Mouse (Mus musculus): ENCODE data around the gene Acsm5. TPM values are rescaled to one million over a fixed set of nuclear protein-coding genes. Genes with fewer than 3 reads are reported as not detected.

Acsm5 gene
- total RNA-seq (2014; fragmentation: Nextera tagmentation) (not detected in 2 replicates), total RNA-seq (2017) (not detected in 2 replicates)

DNA sequence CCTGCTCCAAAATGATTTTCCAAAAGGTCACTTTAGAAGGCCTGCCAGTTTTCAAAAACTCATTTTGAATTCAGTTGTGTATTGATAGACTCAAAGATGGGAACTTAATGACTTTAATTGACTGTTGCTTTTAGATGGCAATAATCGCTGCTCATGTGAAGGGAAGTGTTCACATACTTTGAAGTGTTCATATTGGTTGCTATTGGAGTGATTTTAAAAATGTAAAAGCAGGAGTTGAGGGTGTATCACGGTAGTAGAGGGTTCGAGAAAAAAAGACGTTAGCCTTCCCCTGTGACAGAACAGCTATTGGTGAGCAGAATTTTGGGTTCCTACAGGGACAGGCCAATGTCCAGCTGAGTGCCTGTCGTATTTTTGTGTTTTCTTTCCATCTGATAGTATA is at the start of gene Acsm5:
Gene Acsm5 (plus strand): TSS at position 301 of the 400 bp plus-strand sequence.
- ATAC-seq (replicated peaks; ENCODE audit: low FRiP score, low TSS enrichment, poor library complexity, severe bottlenecking) = no peak

DNA sequence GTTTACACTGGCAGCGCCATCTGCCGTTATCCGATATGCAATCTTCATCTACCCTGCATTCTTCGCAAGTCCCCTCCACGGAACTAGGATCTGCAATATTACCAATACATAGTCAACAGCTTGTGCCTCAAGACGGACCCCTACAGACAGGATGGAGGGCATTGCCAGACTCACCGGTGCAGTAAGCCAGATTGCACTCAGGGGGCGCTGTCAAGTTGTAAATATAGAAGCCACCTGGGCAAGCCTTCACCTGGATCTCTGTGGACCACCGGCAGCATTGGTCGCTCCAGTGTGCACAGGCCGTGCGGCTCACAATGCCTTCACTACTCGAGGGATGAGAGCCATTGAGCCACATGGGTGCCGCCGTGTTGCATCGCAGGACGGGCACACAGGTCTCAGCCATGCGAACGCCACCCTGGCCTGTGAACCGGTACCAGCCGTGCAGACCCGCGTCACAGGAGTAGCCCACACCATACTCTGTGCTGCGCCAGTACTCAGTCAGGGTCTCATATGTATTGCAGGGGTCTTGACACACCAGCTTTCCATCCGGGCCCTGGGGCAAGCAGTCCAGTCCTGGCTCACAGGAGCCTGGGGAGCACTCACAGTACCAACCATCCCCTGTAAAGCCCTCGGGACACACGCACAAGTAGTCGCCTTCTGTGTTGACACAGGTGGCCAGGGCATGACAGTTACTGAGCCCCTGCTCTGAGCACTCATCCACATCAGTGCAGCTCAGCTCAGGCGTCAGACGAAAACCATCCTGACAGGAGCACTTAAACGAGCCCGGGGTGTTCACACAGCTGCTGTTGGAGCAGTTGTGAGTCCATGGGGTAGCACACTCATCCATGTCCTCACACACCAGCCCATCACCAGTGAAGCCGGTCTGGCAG is 42.5 kb upstream of the Acsm5 start:
- no peak for ATAC-seq (replicated peaks; ENCODE audit: low FRiP score, low TSS enrichment, poor library complexity, severe bottlenecking)

DNA sequence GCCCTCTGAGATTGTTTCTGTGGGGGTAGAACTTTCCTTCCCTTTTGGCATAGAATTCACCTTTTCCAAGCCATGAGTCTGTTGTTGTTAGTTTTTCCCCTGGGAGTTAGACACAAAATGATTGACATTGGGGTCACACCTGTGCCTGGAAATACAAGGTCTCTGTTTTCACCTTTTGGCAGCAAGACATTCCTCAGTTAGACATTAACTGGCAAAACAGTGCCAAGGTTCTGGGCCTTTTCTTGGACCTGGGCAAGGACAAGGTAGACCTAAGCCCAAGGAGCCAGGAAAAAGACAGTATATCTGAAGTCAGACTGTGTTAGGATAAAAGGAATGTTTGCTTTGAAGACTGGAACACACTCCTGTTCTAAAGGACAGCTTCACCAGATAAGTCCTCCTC is 40.0 kb upstream of the Acsm5 start, which contains the start of gene Umod:
Gene Umod (minus strand): TSS at position 27 of the 400 bp plus-strand sequence.
- ATAC-seq (replicated peaks; ENCODE audit: low FRiP score, low TSS enrichment, poor library complexity, severe bottlenecking) = no peak

DNA sequence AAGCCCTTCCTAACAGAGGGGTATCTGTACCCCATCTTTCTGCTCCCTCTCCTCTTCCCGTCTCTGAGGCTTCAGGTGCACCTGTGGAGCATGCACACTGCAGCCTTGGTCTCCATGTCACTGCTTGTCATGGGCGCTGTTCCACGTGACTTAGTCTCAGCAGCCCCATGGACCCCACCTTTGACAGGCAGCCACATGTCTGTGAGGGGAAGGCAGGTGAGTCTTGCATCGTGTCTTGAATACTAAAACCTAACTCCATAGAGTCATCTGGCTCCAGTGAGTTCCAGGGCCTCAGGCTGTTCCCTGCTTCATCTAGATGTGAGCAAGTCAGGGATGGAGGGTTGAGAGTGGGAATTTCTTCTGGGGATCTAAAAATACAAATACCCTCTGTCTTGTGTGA is 35.1 kb upstream of the Acsm5 start:
- no peak for ATAC-seq (replicated peaks; ENCODE audit: low FRiP score, low TSS enrichment, poor library complexity, severe bottlenecking)

DNA sequence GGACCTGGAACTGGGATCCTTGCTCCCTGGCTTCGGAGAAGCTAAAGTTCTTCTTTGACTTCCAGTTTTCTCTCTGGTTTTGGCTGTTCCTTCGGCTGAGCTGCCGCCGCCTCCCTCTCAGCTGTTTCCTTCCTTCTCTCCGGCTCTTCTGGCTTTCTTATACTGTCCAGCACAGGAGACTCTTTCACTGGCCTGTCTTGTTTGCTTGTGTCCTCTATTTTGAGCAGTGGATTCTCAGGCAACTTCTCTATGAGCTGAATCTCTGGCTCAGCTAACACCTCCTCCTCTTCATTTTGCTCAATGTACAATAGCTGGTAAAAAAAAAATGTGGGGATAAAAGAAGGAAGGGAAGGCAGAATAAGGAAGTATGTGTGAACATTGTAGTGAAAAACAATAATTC is 32.6 kb upstream of the Acsm5 start:
- no peak for ATAC-seq (replicated peaks; ENCODE audit: low FRiP score, low TSS enrichment, poor library complexity, severe bottlenecking)

DNA sequence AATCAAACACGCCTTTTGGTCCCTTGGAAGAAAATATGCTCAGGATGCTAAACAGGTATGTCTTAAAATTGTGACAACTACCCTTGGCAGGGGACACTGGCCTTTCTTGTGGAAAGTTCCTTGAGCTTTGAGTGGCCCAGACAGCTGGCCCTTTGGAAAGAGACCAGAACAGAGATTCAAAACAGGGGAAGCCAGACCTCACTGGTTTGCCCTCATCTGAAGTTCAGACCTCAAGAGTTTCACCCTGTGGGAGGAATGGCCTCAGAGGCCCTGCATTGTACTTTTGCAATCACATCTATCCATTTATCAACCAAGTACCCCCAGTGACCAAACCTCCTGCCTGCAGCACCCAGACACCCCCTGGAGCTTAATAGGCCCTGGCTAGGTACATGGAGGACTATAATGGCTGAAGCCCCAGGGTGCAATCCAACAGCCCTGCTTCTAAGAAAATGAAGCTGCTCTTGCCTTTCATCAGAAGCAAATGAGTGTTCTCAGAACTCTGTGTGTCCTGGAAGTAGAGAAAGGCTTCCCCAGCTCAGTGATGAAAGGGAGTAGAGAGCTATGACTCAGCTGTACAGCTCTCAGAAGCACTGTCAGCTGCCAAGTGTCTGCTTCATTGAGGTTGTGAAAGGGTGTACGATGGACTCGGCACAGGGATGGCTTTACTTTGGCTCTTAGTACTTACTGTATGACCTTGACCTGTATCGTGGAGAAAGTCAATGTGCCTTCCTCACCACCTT is 29.1 kb upstream of the Acsm5 start:
- no peak for ATAC-seq (replicated peaks; ENCODE audit: low FRiP score, low TSS enrichment, poor library complexity, severe bottlenecking)

DNA sequence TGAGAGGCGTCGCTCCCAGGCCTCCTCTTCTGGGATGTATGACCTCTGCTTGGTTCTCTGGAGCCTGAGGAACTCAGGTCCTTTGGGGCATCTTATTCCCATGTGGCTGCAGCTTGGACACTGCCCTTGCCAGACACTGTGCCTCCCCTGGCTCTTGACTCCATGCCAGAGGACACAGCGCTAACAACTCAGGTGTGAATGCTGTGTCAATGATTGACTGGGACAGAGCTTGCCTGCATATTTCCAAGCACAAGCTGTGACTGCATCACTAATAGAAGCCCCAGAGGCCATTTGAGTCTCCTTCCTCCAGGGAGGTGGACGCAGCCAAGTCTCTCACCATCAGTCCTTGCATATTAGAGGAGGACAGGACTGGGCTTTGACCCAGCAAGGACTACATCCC is 8.1 kb upstream of the Acsm5 start:
- ATAC-seq (replicated peaks; ENCODE audit: low FRiP score, low TSS enrichment, poor library complexity, severe bottlenecking) = no peak

DNA sequence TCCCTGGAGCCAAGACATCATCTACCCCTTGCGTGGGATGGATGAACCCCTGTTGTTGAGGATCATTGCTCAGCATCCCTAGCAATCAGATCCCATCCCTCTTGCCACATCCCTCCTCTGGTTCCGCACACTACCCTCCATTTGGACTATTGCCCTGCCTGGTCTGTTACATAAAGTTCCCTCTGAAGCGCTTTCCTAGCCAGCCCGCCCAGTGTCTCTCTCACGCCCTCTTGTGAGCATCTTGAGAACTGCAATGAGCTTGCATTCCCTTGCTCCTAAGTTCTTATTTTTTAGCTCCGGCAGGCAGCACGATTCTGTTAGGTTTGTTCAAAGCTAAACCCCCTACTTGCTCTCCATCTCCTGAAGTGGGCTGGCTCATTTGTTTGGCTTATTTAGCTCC is 6.2 kb upstream of the Acsm5 start:
- no peak for ATAC-seq (replicated peaks; ENCODE audit: low FRiP score, low TSS enrichment, poor library complexity, severe bottlenecking)

DNA sequence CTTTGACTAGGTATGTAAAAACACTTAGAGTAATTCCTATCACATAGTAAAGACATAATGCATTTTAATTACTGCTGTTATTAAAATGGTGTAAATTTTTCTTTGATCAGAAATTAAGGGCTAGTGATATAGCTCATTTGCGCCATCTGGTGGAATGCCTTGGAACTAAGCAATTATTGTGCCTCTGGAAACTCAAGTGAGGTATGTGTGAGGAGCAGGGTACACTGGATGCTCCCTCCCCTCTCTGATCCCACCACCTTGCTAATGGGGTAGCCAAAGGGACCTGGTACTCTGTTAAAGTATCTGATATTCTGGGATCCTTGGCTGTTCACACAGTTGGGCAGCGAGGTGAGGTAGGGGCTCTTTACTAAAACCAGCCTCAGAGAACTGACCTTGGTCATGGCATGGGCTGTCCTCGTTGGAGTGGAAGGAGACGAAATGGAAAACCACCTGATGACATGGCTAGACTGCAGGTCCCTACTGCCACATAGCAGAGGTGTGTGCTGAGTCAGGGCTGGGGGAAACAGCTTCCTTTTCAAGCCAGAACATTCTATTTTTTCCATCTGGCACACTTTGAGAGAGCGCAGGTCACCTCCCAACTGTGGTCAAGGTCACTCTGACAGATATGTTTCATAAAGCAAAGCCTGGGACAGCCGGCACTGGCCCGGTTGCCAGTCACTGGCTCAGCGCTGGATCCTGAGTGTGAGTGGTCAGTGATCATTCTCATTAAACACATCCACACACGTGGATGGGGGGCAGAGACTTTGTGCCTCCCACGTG is 3.6 kb upstream of the Acsm5 start:
- ATAC-seq (replicated peaks; ENCODE audit: low FRiP score, low TSS enrichment, poor library complexity, severe bottlenecking) = peak; percentile 71

DNA sequence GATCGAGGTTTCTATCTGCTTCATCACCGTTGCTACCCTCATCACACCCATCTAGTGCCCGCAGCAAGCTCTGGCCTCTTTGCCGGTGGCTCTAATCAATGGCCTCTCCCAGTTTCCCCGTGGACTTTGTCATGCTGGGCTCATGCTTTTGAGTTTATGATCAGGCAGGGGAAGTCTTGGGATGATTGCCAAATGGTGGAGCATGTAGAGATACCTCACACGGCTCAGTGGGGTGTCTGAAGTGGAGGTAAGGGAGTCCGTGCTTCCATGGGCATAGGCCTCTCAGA is 3.0 kb upstream of the Acsm5 start:
- ATAC-seq (replicated peaks; ENCODE audit: low FRiP score, low TSS enrichment, poor library complexity, severe bottlenecking) = no peak

DNA sequence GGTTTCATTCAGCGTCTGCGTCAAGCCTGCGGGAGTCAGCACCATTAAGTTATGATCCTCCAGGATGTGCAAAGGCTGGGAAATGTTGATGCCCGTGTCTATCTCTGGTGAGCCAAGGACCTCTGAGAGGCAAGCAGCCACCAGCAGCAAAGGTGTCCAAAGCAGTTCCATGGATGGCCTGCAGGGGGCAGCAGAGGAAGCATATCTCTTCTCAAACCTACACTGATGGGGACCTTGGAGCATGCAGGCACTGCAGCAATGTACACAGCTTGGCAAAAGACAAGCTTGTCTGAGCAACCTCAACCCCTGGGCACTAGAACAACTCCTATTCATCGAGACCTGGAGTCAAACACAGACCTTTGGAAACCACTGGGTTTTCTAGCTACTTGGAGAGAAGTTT is 391 bp downstream of the Acsm5 start:
- 0 out of 2 replicates have a peak, but pooled peaks have one; percentile 62 for ATAC-seq (replicated peaks; ENCODE audit: low FRiP score, low TSS enrichment, poor library complexity, severe bottlenecking)

DNA sequence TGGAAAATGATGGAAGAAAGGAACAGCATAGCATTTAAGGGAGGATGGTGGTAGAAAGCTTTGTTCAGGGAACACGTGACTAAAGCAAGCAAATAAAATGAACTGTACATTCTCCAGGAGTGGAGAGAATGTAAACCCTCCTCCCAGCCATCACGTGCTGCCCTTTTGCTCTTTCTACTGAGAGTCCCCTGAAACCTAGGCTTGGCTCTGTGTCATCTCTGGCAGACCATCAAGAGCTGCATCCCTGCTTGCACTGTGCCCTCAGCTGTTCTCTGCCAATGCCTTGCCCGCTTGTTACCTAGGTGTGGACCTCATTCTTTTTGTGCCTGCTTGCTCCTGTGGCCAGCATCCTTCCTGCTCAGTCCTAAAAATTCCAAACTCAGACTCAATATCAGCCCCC is 2.6 kb downstream of the Acsm5 start:
- no peak for ATAC-seq (replicated peaks; ENCODE audit: low FRiP score, low TSS enrichment, poor library complexity, severe bottlenecking)

DNA sequence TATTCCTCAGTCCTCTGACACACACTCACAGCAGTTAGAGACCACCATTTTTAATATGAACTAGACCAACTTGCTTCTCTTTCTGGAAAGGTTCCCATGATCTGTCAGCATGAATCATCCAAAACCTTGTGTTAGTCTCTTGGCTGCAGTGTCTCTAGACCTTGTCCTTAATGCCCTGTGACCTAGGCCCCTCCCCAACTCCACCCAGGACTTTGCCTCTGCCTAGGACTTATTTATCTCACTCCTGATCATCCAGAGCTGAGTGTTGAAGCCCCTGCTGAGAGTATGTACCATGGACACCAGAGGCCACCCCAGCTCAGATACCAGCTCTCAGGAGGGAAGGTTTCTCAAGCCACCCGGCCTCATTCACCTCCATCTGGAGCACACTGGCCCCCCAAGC is 3.1 kb downstream of the Acsm5 start:
- no peak for ATAC-seq (replicated peaks; ENCODE audit: low FRiP score, low TSS enrichment, poor library complexity, severe bottlenecking)

DNA sequence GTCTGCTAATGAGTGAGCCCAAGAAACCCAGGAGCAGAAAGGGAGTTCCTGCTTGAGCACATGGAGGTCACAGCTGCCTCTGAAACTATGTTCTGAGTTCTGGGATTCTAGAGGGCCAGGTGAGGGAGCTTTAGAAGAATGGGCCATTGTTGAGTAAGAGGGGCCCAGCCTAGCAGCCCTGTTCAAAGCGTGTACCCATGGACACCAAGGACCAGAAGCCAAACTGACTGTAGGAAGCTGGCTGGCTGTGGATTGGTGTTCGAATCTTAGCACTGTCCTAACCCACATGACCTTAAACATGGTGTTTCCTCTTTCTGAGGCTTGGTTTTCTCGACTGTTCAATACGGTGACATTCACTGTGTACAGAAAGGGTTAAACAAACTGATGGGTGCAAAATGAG is 4.1 kb downstream of the Acsm5 start, which contains the start of gene Pdilt:
Gene Pdilt (minus strand): TSS at position 101 of the 400 bp plus-strand sequence.
- no peak for ATAC-seq (replicated peaks; ENCODE audit: low FRiP score, low TSS enrichment, poor library complexity, severe bottlenecking)

DNA sequence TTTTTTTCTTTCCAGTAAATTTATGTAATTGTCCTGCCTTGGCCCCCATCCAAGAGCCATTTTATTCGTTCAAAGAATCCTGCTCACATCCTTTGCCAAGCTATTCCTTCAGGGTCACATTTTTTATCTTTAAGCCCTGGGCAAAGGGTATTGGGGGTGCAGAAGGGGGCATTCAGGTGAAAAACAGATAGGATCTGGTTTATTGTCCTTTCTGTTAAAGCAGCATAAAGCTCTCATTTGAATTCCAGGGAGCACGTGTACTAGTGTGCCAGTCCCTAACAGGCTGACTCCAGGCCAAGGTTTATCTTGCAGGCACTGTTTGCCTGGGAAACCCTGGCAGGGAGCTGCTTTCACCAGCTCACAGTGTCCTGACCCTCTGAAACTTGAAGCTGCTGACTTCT is 6.6 kb downstream of the Acsm5 start:
- ATAC-seq (replicated peaks; ENCODE audit: low FRiP score, low TSS enrichment, poor library complexity, severe bottlenecking) = no peak

DNA sequence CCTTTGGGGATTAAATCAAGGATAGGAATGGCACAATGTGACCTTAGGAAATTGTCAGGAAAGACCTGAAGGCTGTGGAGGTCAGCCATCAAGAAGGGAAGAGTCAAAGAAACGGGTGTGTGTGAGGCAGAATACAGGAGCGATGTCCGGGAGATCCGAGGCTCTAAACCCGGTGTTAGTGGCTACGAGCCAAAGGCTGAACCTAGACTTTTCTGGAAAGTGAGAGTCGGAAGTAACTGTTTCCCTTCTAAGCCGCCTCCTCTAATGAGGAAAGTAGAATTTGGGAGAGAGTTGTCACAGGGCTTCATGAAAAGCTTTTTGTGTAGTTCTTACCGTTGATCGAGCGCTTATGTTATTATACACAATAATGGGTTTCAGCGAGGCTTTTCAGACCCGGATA is 7.2 kb downstream of the Acsm5 start:
- ATAC-seq (replicated peaks; ENCODE audit: low FRiP score, low TSS enrichment, poor library complexity, severe bottlenecking) = no peak

DNA sequence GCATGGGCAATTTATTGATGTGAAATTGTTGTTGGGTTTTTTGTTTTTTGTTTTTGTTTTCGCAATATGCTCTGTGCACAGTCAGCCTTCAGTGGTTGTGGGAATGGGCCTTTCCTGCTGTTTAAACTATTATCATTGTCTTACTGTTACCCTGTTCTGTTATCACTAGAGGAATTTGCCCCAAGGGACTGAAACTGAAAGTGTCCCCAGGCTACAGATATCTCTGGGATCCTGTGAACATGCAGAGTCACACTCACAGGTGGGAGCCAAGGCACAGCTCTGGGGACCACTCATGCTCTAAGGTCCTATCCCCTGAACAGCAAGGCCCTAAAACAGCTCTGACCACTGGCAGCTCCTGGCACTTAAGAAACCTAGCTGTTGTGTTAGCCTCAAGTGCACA is 7.9 kb downstream of the Acsm5 start:
- no peak for ATAC-seq (replicated peaks; ENCODE audit: low FRiP score, low TSS enrichment, poor library complexity, severe bottlenecking)

DNA sequence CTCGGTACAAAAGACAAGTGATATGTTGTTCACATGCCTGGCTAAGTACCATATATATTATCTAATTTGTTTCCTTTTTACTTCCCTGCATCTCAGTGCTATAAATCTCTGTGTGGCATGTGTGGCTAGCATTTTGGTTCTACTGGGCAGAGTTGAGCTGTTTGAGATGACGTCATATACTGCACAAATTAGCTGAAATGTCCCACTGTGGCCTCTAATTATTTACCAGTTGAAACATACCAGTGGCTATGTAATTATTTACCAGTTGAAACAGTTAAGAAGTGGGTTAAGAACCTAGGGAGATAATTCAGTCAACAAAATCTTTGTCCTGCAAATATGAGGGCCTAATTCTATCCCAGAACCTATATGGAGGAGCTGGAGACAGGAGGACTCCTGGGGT is 8.3 kb downstream of the Acsm5 start:
- ATAC-seq (replicated peaks; ENCODE audit: low FRiP score, low TSS enrichment, poor library complexity, severe bottlenecking) = no peak

DNA sequence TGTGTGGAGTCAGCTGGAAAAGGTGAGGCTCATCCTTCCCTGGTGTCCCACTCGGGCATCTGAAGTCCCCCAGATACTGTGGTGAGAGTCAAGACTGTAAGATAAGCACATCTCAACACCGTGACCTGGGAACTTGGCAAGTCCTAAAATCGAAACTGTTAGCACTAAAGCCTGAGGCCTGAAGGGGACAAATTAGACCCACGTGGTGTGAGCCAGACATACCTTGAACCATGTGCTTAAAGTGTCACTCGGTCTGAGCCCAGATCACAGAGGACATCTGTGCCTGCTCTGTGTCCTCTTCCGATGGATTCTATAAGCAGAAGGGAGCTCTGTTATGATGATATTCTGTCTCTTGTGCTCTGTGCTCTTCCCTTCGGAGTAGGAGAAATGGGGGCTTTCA is 9.4 kb downstream of the Acsm5 start:
- ATAC-seq (replicated peaks; ENCODE audit: low FRiP score, low TSS enrichment, poor library complexity, severe bottlenecking) = no peak

DNA sequence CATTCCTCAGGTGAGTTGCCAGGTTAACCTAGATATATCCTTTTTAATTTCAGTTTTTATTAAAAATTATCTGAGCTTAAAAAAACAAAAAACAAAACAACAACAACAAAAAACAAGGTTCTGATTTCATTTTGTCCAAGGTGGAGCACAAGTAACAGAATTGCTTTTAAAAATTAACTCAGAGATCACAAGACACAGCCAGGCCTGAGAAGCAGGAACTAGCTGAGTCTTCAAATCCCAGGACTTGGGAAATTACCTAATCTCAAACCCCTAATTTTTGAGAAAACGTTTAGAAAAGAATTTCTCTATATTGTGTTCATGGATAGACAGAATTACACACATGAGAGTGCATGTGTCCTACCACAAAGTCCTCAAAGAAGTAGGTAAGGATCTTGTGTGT is 13.7 kb downstream of the Acsm5 start:
- no peak for ATAC-seq (replicated peaks; ENCODE audit: low FRiP score, low TSS enrichment, poor library complexity, severe bottlenecking)
